Mouse (Mus musculus) forebrain, embryonic 15.5 days (tissue): ENCODE data around the gene Evl. TPM values are rescaled to one million over a fixed set of nuclear protein-coding genes. Genes with fewer than 3 reads are reported as not detected.
A peak's percentile ranks its signal among the peaks of the same experiment; 100 is the strongest.

ENCODE experiments used
- ATAC-seq: fragments of 200-750 bp; cut with Nextera tagmentation; replicated peaks from 2 replicates; pipeline ENCODE4 v1.8.0; 2017; ENCODE audit warnings: mild to moderate bottlenecking, moderate TSS enrichment, moderate library complexity
- H3K27ac ChIP-seq: fragments of 300-500 bp; sonication (generic); replicated peaks from 2 replicates; pipeline ENCODE4 v1.5.1; 2015; ENCODE audit warnings: mild to moderate bottlenecking, inconsistent platforms
- H3K27me3 ChIP-seq: fragments of 300-500 bp; sonication (generic); 2 replicates; pipeline ENCODE4 v1.6.1; 2015; ENCODE audit warnings: inconsistent platforms
- H3K36me3 ChIP-seq: fragments of 300-500 bp; sonication (generic); 2 replicates; pipeline ENCODE4 v1.6.1; 2015; ENCODE audit warnings: mild to moderate bottlenecking, inconsistent platforms
- H3K4me1 ChIP-seq: fragments of 300-500 bp; sonication (generic); 2 replicates; pipeline ENCODE4 v1.6.1; 2015; ENCODE audit warnings: inconsistent platforms
- H3K4me2 ChIP-seq: fragments of 300-500 bp; sonication (generic); replicated peaks from 2 replicates; pipeline ENCODE4 v1.6.1; 2015; ENCODE audit warnings: mild to moderate bottlenecking, inconsistent platforms
- H3K4me3 ChIP-seq: fragments of 300-500 bp; sonication (generic); 2 replicates; pipeline ENCODE4 v1.5.1; 2015; ENCODE audit warnings: mild to moderate bottlenecking, inconsistent platforms
- H3K9ac ChIP-seq: fragments of 300-500 bp; sonication (generic); replicated peaks from 2 replicates; pipeline ENCODE4 v1.6.1; 2015; ENCODE audit warnings: mild to moderate bottlenecking, inconsistent platforms
- H3K9me3 ChIP-seq: fragments of 300-500 bp; sonication (generic); 2 replicates; pipeline ENCODE4 v1.6.1; 2016; ENCODE audit warnings: inconsistent platforms
- WGBS: fragments of 180-500 bp; shearing (Covaris S2); methylation state at CpG from one replicate; pipeline ENCODE4 v1.1.7; 2015; ENCODE audit warnings: mixed read lengths; 5-methylcytosine and 5-hydroxymethylcytosine counted together
- polyA plus RNA-seq: library from polyadenylated mRNA; unstranded; fragments of >200 nt; fragmentation: Nextera tagmentation; extraction: Ambion mirVana; gene quantifications from 2 replicates; pipeline ENCODE4 v1.2.1, GENCODE M21; 2015

The Evl gene
- polyA plus RNA-seq, 1 experiment from 2014 or later = 213 TPM

GRCm38 (mm10) chr12:108547251-108547875, 7.2 kb upstream of the Evl start:
- no peak for ATAC-seq
- Histone ChIP-seq H3K36me3 (no peaks in the 10 kb centered on the region), H3K9ac (no peak overlapping the region), H3K9me3 (no peaks in the 10 kb centered on the region), H3K4me1 (peaks cover 12% of the 10 kb centered on the region), H3K4me3 (no peak overlapping the region), H3K4me2 (no peak overlapping the region), H3K27ac (peak overlapping the region; percentile 5; the same call in 1 of the 2 replicates), H3K27me3 (no peaks in the 10 kb centered on the region)
- 78% methylated on average over 15 of the region's 15 CpGs for WGBS

DNA sequence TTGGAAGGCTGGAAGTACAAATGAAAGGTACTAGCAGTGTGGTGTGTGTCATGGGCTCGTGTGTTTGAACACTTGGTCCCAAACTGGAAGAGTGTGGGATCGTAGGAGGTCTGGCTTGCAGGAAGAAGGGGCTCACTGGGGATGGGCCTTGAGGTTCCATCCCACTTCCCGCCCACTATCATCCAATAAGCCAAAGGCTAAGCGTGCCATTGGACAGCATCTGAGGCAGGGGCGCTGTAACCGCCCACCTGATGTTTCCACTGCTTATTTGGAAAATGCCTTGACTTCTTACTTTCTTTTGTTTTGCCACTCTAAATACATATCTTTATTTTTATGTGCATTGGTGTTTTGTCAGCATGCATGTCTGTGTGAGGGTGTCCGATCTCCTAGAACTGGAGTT, 2.8 kb upstream of the Evl start:
- Histone ChIP-seq H3K4me3 (no peak overlapping the region), H3K27me3 (no peaks in the 10 kb centered on the region), H3K4me1 (peaks cover 27% of the 10 kb centered on the region), H3K4me2 (no peak overlapping the region), H3K27ac (no peak overlapping the region), H3K9me3 (no peaks in the 10 kb centered on the region), H3K9ac (no peak overlapping the region), H3K36me3 (no peaks in the 10 kb centered on the region)
- no peak for ATAC-seq
- 80% methylated on average over 7 of the region's 7 CpGs for WGBS

DNA sequence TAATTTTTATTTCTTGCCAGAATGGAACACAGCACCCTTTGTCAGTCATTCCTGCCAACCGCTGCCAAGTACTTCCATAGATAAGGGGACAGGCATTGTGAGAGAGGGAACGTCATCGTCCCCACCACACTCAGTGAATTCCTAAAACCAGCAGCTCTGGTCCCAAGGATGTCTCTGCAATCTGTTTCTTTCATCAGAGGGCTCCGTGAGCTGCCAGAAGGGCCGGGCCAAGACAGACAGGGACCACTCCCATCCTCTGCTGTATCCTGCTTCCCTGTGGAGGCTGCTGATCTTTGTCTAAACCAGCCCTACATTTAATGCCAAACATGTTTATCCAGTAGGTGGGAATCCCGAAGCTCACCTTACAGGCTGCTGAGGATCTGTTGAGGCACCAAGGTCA, 1.4 kb upstream of the Evl start:
- no peak for ATAC-seq
- no peaks in the 10 kb centered on the region for H3K9me3 ChIP-seq
- H3K4me3 ChIP-seq = no peak overlapping the region
- H3K36me3 ChIP-seq = no peaks in the 10 kb centered on the region
- H3K4me1 ChIP-seq = peaks cover 34% of the 10 kb centered on the region
- no peak overlapping the region for H3K4me2 ChIP-seq
- 52% methylated on average over 6 of the region's 6 CpGs for WGBS
- H3K9ac ChIP-seq = no peak overlapping the region
- H3K27ac ChIP-seq = no peak overlapping the region
- H3K27me3 ChIP-seq = no peaks in the 10 kb centered on the region

GRCm38 (mm10) chr12:108554861-108555556, 489 bp downstream of the Evl start:
- ATAC-seq = peak; percentile 71
- no peaks in the 10 kb centered on the region for H3K9me3 ChIP-seq
- peak overlapping the region; percentile 57 for H3K4me2 ChIP-seq
- H3K4me3 ChIP-seq = peak overlapping the region; percentile 87
- no peaks in the 10 kb centered on the region for H3K36me3 ChIP-seq
- under 1% methylated on average over 86 of the region's 100 CpGs for WGBS
- no peaks in the 10 kb centered on the region for H3K27me3 ChIP-seq
- H3K27ac ChIP-seq = peak overlapping the region; percentile 97
- H3K9ac ChIP-seq = peak overlapping the region; percentile 98
- H3K4me1 ChIP-seq = peaks cover 51% of the 10 kb centered on the region

GRCm38 (mm10) chr12:108558194-108558593, 3.7 kb downstream of the Evl start:
- H3K27me3 ChIP-seq = no peaks in the 10 kb centered on the region
- no peak overlapping the region for H3K27ac ChIP-seq
- H3K4me1 ChIP-seq = peaks cover 60% of the 10 kb centered on the region
- no peaks in the 10 kb centered on the region for H3K36me3 ChIP-seq
- no peak overlapping the region for H3K4me3 ChIP-seq
- ATAC-seq = no peak
- H3K4me2 ChIP-seq = peak overlapping the region; percentile 11
- no peaks in the 10 kb centered on the region for H3K9me3 ChIP-seq
- no peak overlapping the region for H3K9ac ChIP-seq

DNA sequence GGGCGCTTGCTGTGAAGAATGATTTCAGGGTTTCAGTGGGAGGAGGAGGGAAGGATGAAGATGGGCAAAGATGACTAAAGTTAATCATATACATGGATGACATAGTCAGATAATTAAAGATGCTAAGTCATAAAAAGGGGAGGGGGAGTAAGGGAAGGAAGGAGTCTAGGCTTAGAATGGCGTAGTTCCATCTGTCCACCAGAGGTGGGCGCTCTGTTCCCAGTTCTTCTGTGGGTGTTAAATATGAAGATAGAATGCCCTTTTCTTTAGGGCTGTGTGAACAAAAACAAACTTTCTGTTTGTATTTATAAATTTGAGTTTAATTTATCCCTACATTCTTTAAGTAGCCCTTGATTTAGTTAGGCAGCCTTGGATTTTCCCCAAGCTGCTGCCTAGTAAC, 8.7 kb downstream of the Evl start:
- 74% methylated on average over 3 of the region's 3 CpGs for WGBS
- ATAC-seq = no peak
- no peak overlapping the region for H3K4me3 ChIP-seq
- peaks cover 56% of the 10 kb centered on the region for H3K4me1 ChIP-seq
- H3K9ac ChIP-seq = no peak overlapping the region
- H3K27me3 ChIP-seq = no peaks in the 10 kb centered on the region
- H3K36me3 ChIP-seq = no peaks in the 10 kb centered on the region
- H3K9me3 ChIP-seq = no peaks in the 10 kb centered on the region
- no peak overlapping the region for H3K4me2 ChIP-seq
- H3K27ac ChIP-seq = no peak overlapping the region

GRCm38 (mm10) chr12:108564910-108565506, 10.5 kb downstream of the Evl start:
- Histone ChIP-seq H3K27me3 (no peaks in the 10 kb centered on the region), H3K9me3 (no peaks in the 10 kb centered on the region), H3K27ac (peak overlapping the region; percentile 76), H3K9ac (peak overlapping the region; percentile 22; the same call in 1 of the 2 replicates), H3K4me2 (peak overlapping the region; percentile 27; the same call in 1 of the 2 replicates), H3K4me1 (peaks cover 40% of the 10 kb centered on the region), H3K4me3 (peak overlapping the region; percentile 8; the same call in 1 of the 2 replicates), H3K36me3 (no peaks in the 10 kb centered on the region)
- peak; percentile 78 for ATAC-seq
- WGBS = 14% methylated on average over 12 of the region's 12 CpGs

DNA sequence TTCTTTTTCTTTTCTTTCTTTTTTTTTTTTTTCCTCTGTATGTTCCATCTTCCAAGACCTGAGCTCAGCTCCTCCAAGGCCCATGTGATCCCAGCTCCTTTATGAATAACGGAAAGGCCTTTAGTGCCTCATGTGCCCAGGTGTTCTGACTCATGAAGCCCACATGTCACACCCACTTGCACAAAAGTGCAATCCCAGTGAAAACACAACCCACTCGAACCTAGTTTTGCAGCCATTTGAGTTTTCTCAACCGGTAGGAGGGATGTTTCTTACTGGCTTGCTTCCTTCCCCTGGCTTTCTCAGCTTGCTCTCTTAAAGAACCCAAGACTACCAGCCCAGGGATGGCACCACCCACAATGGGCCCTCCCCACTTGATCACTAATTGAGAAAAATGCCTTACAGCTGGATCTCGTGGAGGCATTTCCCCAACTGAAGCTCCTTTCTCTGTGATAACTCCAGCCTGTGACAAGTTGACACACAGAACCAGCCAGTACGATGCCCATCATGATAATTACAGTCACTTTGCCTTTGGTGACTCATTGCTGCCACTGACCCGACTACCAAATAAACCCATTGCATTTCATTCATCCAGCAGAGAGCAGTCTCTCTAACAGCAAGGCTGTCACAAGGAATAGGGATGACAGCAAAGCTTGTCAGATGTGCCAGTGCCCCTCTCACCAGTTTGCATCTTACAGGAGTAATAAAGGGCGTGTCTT, 24.8 kb downstream of the Evl start:
- WGBS = 75% methylated on average over 7 of the region's 7 CpGs

GRCm38 (mm10) chr12:108583775-108584174, 29.3 kb downstream of the Evl start:
- Histone ChIP-seq H3K9me3 (no peaks in the 10 kb centered on the region), H3K4me3 (no peak overlapping the region), H3K4me1 (peaks cover 6% of the 10 kb centered on the region; the same call in 1 of the 2 replicates), H3K9ac (no peak overlapping the region), H3K4me2 (no peak overlapping the region), H3K36me3 (peaks cover 7% of the 10 kb centered on the region; the same call in 1 of the 2 replicates), H3K27me3 (no peaks in the 10 kb centered on the region), H3K27ac (no peak overlapping the region; the same call in 1 of the 2 replicates)
- no peak for ATAC-seq
- 79% methylated on average over 1 of the region's 1 CpGs for WGBS

More for the DNA sequence above, 24.8 kb downstream of the Evl start:
- Histone ChIP-seq H3K9ac (no peak overlapping the region), H3K4me2 (no peak overlapping the region), H3K36me3 (peaks cover 4% of the 10 kb centered on the region; the same call in 1 of the 2 replicates), H3K27me3 (no peaks in the 10 kb centered on the region), H3K4me3 (no peak overlapping the region), H3K9me3 (no peaks in the 10 kb centered on the region), H3K4me1 (peaks cover 6% of the 10 kb centered on the region; the same call in 1 of the 2 replicates), H3K27ac (no peak overlapping the region)
- ATAC-seq = no peak

DNA sequence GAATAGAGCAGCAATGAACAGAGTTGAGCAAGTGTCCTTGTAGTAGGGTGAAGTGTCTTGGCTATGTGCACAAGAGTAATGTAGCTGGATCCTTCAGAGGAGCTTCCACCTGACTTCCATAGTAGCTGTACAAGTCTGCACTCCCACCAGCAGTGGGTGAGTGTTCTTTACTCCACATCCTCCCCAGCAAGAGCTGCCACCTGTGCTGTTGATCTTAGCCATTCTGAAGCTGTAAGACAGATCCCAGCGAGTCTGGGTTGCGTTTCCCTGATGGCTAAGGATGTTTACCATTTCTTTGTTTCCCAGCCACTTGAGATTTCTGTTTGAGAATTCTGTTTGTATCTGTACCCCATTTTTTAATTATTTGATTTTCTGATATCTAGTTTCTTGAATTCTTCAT, 35.6 kb downstream of the Evl start:
- H3K9ac ChIP-seq = no peak overlapping the region
- no peaks in the 10 kb centered on the region for H3K27me3 ChIP-seq
- H3K36me3 ChIP-seq = peaks cover 3% of the 10 kb centered on the region; the same call in 1 of the 2 replicates
- ATAC-seq = no peak
- no peaks in the 10 kb centered on the region for H3K9me3 ChIP-seq
- WGBS = 80% methylated on average over 2 of the region's 2 CpGs
- H3K4me3 ChIP-seq = no peak overlapping the region
- no peak overlapping the region for H3K27ac ChIP-seq
- H3K4me2 ChIP-seq = no peak overlapping the region
- 0 out of 2 replicates have a peak, but pooled peaks cover 2% of the 10 kb centered on the region for H3K4me1 ChIP-seq

DNA sequence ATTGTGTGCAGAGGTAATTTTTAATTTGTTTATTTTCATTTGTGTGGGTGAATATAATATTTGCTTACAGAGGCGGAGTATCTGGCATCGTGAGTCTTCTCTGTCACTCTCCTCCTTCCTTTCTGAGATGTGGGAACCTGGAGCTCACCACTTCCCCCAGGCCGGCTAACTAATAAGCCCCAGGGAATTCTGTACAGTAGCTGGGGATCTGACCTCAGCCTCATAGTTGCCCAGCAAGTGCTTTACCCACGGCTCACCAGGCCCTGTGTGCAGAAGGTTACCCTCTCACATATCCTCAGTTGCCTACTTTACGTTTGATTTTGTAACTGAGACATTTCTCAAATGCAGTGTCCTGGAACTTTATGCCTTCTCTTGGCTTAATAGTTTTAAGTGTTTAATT, 37.1 kb downstream of the Evl start:
- Histone ChIP-seq H3K36me3 (peaks cover 3% of the 10 kb centered on the region; the same call in 1 of the 2 replicates), H3K9me3 (no peaks in the 10 kb centered on the region), H3K27ac (no peak overlapping the region), H3K4me2 (no peak overlapping the region), H3K4me1 (0 out of 2 replicates have a peak, but pooled peaks cover 2% of the 10 kb centered on the region), H3K9ac (no peak overlapping the region), H3K27me3 (no peaks in the 10 kb centered on the region), H3K4me3 (no peak overlapping the region)
- WGBS = 83% methylated on average over 5 of the region's 5 CpGs
- no peak for ATAC-seq

GRCm38 (mm10) chr12:108592866-108593265, 38.3 kb downstream of the Evl start:
- 88% methylated on average over 6 of the region's 6 CpGs for WGBS
- no peak overlapping the region for H3K27ac ChIP-seq
- no peaks in the 10 kb centered on the region for H3K9me3 ChIP-seq
- H3K4me3 ChIP-seq = no peak overlapping the region
- 0 out of 2 replicates have a peak, but pooled peaks cover 2% of the 10 kb centered on the region for H3K4me1 ChIP-seq
- H3K36me3 ChIP-seq = no peaks in the 10 kb centered on the region; the same call in 1 of the 2 replicates
- no peak for ATAC-seq
- H3K9ac ChIP-seq = no peak overlapping the region
- no peaks in the 10 kb centered on the region for H3K27me3 ChIP-seq
- H3K4me2 ChIP-seq = no peak overlapping the region
